Mouse (Mus musculus) naive thymus-derived CD4-positive, alpha-beta T cell, adult 5 months (primary cell): ENCODE data around the gene Otulin. TPM values are rescaled to one million over a fixed set of nuclear protein-coding genes. Genes with fewer than 3 reads are reported as not detected.

Experiments
- polyA plus RNA-seq: library from polyadenylated mRNA; unstranded; fragments of 100-300 nt; shearing (Covaris generic); gene quantifications from one replicate; pipeline ENCODE4 v1.2.1, GENCODE M21; 2017

Otulin gene
- polyA plus RNA-seq, result 125 TPM

GRCm38 (mm10) chr15:27630601-27631383 is at the start of gene Otulin:
Gene Otulin (minus strand): TSS chr15:27630693.

Other genes starting within 250 kb of the Otulin start
- 18.1 TPM for gene Ank, start 164.0 kb downstream of the Otulin start, polyA plus RNA-seq
- 309 TPM for gene Otulinl, start 50.9 kb upstream of the Otulin start, polyA plus RNA-seq